Mouse (Mus musculus): Measurements from ENCODE around the gene Rasl12.

The Rasl12 gene

DNA sequence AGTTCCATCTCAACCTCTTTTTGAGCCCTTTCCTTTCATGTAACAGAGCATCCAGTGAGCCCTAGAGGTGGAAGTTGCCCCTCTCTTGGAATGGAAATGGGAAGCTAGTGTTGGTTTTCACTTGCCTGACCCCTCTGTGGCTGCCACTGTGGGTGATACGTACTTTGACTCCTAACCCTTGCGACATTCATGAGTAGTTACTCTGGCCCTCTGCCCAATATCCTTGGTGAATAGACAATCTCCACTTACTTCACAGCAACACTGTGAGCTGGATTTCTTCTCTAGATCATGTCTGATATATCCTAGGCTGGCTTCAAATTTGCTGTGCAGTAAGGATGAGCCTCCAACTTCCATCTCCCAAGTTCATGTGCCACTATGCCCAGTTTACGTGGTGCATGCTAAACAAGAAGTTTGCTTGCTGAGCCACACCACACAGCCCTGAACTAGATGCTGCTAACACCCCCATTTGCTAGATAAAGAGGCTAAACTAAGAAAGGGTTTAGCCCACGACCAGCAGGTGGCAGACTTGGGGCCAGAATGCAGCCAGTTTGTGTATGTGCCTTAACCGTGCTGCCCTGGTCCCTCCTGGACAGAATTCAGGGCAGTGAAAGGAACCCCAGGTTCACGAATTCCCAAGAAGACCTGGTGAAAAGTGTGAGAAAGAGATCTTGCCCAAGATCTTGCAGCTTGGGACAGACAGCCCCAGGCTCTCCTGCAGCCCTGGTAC, 5.5 kb upstream of the Rasl12 start:
- DNase-seq (ENCODE audit: low spot score in 2 of 2), result peak; percentile 52 to 82

DNA sequence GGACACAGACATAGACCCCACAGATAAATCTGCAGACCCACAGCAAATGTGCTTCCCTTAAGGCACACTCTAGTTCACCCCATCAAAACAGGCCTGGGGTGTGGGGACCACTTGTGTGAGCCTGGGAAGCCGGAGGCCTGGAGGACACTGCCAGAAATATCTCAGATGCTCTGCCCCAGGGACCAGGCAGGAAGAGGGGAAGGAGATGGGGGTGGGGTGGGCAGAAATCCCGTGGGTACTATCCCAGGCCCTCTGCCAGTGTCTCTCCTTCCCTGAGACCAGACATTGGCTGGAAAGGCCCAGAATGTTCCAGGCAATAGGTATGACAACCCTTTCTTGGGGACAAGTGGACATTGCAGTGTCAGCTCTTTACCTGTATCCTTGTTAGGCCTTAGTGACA, 4.7 kb upstream of the Rasl12 start:
- no peak for DNase-seq (ENCODE audit: low spot score in 2 of 2)

DNA sequence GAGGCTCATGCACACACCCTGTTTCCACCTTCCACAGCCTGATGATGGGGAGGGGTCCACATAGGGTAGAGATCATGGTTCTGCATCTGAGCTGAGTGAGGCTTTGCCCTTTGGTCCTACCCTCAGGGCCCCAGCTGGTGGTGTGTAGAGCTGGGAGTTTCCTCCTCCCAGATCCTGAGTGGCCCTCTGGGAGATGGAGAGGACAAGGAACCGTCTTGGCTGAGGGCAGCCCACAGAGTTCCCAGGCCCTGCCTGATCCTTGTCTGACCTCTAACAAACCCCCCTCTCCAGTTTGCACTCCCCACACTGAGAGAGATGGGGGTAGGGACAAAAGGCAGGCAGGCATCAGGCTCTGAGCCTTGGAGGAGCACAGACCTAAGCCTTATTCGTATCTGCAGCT, 3.9 kb upstream of the Rasl12 start:
- DNase-seq (ENCODE audit: low spot score in 2 of 2), result no peak

DNA sequence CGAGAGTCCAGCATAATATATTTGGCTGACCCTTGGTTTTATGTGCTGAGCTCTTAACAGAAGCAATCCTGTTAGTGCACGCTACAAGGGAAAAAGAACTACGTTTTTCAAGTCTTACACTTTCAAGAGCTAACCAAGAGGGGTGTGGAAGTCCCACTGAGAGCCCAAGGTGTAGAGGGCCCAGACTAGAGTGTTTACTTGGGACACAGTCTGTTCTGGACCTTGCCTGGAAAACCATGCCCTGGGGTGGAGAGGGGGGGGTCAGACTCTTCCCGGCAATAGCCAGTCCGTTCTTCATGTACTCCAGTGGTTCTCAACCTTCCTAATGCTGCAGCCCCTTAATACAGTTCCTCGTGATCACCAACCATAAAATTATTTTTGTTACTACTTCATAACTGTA, 1.6 kb downstream of the Rasl12 start:
- DNase-seq (ENCODE audit: low spot score in 2 of 2), result no peak

DNA sequence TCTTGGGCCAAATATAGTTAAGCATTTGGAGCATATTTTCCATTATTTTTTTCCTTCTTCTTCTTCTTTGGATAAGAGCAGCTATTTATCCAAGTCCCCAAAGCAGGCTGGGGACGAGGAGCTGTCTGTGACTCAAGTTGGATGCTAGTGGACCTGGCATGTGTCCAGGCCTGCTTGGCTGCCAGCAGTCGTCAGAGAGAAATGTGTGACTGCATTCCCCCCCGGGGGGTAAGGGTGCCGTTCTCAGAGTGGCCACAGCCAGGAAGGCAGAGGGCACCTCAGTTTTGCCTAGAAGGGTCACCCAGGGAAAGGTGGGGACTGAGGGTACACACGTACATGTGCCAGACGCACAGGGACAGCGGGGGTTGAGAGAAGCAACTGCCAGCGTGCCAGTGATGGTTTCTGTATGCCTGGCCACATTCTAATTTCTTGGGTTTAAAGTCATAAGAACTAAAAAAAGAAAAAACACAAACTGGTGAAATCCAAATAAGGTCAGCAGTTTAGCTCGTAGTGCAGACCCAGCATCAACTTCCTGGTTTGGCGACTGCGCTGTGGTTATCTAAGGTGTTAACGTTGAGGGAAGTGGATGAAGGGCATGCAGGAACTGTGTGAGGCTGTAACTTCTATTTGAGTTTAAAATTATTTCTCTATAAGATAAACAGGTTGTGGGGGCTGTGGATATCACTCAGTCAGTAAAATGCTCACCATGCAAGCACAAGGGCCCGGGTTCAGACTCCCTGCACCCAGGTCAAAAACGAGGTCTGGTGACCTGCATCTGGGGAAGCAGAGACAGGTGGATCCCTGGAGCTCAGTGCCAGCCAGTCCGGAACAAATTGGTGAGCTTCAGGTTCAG, 6.3 kb downstream of the Rasl12 start:
- DNase-seq (ENCODE audit: low spot score in 2 of 2), result no peak

DNA sequence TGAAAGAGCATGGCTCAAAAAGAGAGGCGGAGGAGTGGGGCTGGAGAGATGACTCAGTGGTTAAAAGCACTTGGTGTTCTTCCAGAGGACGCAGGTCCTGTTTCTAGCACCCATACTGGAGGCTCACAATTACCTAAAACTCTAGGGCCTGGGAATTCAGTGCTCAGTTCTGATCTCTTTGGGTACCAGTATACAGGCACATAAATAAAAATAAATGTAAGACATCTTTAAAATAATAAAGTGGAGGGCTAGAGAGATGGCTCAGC, 6.8 kb downstream of the Rasl12 start:
- no peak for DNase-seq (ENCODE audit: low spot score in 2 of 2)

DNA sequence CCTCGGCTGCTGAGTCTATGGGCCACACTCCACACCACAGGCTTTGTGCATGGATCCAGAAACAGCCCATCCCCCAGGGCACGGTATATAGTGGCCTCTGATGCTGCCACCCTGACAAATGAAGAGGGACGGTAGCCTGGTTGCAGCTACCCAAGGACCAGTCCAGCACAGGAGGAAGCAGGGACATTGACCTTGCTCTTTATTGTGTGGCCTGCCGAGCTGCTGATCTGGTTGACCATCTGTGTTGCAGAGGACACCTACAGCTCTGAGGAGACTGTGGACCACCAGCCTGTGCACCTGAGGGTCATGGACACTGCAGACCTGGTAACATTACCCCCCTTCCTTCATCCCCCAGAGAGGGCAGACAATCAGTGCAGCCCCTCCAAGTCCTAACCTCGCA, 9.0 kb downstream of the Rasl12 start:
- DNase-seq (ENCODE audit: low spot score in 2 of 2), result no peak

DNA sequence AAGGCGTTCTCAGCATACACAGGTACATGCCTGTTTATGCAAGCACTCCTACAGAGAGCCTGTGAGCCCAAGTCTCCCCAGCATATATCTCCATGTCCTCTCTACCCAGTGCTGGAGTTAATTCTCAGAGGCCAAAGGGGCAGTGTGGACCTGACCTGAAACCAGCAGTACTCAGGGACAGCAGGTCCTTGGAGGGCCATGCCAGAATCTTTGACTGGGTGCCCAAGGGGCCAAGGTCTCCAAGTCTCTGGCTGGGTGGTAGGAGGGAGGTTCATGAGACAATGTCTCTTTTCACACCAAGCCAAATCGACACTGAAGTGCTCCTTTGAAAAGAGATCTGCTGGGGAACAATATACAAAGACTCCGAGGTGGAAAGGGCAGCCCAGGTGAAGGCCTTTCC, 9.6 kb downstream of the Rasl12 start:
- DNase-seq (ENCODE audit: low spot score in 2 of 2), result no peak

DNA sequence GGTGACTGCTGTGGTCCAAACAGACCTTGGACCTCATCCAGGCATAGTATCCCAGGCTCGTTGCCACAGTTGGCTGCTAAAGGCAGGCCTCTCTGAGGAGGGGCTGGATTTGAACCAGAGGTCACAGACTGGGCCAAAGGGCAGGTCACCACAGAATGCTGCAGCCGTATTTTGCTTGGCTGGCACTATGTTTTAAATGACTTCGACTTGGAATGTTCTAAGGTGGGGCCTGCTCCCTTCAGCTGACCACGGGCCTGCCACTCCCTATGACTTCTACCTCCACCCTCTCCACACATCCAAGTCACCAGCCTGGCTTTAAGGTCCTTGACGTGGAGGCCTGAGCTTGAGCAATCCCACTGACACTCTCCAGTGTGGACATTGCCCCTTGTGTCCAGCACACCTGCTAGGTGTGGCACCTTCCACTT, 10.6 kb downstream of the Rasl12 start:
- DNase-seq (ENCODE audit: low spot score in 2 of 2), result no peak

DNA sequence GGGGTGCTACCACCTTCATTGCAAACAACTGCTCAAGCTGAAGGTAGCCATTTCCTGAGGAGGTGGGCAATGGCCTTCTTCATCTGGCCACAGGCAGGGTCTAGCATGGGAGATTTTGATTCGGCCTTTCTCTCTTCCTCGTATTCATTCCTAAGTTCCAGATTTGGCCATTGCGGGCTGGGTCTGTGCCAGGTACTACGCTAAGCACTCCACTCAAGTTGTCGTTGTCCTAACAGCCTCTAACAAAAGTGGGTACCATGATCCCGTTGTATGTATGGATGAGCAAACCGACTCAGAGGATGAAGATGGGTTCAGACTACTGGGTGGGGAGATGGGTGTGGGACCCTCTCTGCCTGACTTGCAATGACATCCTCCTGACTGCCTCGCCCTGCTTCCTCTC, 12.1 kb downstream of the Rasl12 start:
- no peak for DNase-seq (ENCODE audit: low spot score in 2 of 2)

DNA sequence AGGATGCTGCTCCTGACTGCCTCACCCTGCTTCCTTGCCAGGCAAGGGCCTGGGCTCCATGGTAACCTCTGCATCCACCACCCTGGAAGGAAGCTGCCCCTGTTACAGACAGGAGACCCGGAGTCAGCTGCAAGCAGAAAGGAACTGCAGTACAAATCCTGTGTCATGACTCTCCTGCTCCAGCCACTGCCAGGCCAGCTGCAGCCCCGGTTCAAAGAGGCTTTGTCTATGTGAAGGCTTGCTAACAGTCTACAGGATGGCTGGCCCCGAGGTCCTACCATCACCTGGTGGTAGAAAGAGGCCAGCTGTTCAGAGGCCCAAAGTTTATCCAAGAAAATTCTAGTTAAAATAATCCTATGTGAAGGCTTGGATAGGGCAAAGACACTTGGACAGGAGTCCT, 13.0 kb downstream of the Rasl12 start:
- DNase-seq (ENCODE audit: low spot score in 2 of 2), result no peak

DNA sequence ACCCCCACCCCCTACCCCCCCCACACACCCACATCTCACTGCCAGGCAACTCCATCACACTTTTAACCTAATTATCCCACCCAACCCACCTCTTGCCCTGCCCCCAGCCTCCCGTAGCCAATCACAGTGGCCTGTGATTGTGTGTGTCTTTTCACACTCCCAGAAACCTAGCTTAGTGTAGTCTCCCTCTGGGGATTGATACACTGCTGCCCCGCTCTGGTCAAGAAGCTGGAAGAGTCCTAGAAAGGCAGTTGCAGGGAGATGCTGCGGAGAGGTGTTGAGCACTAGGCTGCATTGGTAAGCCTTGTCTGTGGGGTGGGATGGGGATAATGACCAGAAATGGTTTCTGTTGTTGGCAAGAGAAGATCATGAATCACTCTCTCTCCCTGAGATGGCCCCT, 19.4 kb downstream of the Rasl12 start:
- DNase-seq (ENCODE audit: low spot score in 2 of 2), result no peak

DNA sequence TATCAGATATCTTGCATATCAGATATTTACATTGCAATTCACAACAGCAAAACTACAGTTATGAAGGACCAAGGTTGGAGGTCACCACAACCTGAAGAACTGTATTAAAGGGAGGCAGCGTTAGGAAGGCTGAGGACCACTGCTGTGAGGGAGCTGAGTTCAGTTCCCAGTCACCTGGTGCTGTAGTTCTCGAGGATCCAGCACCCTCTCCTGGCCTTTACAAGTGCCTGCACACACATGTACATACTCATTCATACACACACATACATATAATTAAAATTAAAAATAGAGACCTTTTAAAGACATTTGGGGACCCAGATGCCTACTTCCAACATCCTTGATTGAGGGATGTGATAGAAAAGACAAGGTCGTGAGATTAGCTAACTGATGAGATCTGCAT, 21.3 kb downstream of the Rasl12 start:
- DNase-seq (ENCODE audit: low spot score in 2 of 2), result no peak

DNA sequence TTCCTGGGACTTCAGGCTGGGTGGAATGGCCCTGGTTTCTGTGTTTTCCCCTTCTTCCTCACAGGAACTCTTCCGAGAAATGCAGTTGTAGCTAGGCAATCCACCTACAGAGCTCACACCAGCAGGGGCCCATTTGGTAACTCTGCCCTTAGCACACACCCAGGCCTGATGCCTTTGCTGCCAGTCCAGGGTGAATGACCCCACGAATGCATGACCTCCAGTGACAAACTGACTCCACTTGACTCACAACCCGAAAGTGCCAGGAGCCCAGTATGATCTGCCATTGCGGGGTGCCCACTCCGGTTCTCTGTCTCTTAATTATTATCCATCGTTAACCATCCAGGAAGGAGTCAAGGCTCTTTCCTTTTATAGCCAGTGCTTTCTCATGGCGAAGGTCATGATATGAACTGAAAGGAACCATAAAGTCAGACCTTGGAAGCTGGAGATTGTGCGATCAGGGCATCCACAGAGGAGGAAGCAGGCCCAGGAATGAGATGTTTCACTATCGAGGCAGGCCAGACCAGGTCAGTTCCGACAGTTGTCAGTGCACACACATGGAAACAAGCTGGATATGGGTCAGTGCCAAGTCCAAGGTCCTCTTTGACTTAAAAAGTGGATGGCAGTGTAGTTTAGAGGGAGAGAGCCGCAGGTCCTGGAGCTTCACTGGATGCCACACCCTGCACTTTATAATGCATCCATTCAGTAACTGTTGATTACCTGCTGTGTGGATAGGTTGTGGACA, 24.6 kb downstream of the Rasl12 start, which contains the start of gene Slc51b:
TSS of gene Slc51b (minus strand) at position 196 of the 742 bp plus-strand sequence.
- no peak for DNase-seq (ENCODE audit: low spot score in 2 of 2)

DNA sequence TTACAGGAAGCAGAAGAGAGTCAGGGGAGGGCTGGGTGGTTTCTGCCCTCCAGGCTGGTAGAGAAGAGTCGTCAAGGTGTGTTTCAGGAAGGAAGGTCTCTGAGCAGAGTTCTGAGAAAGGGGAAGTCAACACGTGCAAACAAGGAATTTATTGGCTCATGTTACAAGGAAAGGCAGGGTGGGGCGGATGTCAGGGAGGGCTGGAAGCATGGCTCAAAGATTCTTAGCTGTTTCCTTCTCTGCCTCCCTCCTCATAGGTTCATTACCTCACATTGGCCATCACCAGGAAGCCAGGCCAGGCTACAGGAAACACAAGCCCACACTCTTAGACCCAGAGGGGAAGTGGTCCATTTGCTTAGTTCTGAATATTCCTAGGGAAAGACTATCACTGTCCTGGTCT, 26.1 kb downstream of the Rasl12 start:
- no peak for DNase-seq (ENCODE audit: low spot score in 2 of 2)

DNA sequence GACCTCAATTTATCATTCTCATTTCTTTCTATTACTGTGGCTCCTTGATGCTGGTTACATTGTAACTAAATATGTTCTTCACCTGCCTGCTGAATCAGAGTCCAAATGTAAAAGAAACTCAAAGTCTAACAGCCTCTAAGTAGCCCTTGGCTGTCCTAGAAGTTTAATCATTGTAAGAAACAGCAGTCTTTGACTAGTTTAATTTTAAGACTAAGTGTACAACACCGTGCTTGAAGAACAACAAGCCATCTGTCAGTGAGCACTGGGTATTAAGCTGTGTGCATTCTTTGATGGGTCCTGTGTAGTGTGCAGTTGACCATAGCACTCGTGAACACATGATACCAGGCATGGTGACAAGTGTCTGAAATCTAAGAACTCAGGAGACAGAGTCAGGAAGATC, 29.2 kb downstream of the Rasl12 start:
- DNase-seq (ENCODE audit: low spot score in 2 of 2), result no peak

DNA sequence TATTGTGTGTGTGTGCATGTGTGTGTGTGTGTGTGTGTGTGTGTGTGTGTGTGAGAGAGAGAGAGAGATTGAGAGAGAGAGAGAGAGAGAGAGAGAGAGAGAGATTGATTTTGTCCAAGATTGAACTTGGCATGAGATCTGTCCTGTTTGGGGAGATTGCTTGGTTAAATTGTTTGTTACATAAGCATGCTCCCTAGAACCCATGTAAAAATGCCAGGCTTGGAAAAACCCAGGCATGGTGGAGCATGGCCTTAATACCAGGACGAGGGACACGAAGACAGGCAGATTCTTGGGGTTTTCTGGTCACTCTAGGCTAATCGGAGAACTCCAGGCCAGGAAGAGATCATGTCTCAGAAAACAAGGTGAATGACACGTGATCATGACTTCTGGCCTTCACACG, 29.7 kb downstream of the Rasl12 start:
- no peak for DNase-seq (ENCODE audit: low spot score in 2 of 2)

DNA sequence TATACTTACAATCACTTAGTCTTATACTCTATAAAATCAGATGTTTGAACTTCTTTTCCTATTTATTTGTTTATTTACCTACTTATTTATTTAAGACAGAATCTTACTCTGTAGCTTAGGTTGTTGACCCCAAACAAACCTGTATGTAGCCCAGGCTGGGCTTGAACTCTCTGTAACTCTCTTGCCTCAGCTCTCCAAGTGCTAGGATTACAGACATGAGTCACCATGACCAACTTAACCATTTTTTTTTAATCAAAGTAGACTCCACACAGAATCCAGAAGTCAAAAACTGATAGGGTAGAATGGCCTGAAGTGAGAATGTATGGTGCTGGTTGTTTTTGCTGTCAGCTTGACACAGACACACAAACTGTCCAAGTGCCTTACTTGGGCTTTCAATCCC, 32.1 kb downstream of the Rasl12 start:
- DNase-seq (ENCODE audit: low spot score in 2 of 2), result no peak

DNA sequence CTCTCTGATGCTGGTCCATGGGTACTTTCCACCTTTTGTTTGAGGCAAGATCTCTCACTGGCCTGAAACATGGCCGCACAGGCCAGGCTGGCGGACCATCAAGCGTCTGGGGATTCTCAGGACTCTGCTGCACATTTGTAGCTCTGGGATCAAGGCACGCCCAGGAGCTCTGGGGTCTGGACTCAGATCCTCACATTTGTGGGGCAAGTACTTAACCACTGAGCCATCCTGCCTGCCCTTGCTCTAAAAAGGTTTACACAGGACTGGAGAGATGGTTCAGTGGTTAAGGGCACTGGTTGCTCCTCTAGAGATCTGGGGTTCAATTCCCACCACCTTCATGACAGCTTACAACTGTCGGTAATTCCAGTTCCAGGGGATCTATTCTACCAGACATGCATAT, 32.6 kb downstream of the Rasl12 start:
- DNase-seq (ENCODE audit: low spot score in 2 of 2), result no peak

DNA sequence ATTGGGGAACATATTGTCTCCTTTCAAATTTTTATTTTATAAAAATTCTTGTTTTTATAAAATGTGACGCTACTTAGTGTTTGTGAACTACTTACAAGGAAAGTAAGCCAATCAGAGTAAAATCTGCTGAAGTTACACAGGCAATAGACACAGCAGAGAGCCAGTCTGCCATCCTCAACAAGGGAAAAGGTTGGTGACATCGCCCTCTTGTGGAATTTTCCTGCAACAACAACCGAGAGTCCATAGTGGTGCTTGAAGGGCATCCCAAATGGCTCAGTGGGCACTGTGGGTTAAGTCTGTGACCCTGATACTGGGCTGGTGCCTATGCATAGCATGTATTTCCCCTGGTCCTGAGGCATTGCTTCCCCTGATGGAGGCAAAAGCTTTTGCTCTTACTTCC, 33.9 kb downstream of the Rasl12 start:
- peak; percentile 80 to 93 for DNase-seq (ENCODE audit: low spot score in 2 of 2)

DNA sequence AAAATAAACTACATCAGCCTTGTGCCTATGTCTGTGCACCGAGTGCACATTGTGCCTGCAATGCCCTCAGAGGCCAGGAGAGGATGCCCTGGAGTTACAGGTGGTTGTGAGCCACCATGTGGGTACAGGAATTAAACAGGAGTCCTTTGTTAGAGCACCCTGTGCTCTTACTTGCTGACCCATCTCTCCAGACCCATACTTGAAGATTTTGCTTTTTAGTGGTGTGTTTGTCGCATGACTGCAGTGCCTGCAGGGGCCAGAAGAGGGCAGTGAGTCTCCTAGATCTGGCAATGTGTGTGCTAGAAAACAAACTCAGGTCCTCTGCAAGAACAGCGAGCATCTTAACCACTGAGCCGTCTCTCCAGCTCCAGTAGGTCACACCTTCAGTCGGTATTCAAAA, 35.8 kb downstream of the Rasl12 start:
- peak; percentile 72 to 88 for DNase-seq (ENCODE audit: low spot score in 2 of 2)

DNA sequence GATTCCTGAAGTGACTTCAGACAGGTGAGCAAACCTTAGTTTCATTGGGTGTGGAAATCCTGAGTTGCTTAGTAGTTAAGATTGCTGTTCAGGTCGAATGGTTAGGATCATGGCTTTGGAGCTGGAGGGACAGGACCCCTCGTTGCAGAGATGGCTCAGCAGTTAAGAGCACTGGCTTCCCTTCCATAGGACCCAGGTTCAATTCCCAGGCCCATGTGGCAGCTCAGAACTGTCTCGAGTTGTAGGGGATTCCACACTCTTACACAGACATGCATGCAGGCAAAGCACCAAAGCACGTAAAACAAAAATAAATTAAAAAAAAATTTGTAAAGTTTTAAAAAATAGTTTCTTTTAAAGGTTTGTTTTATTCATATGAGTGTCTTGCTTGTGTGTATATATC, 36.9 kb downstream of the Rasl12 start:
- no peak for DNase-seq (ENCODE audit: low spot score in 2 of 2)
